Mouse (Mus musculus): ENCODE results near the gene Asb6.

DNA sequence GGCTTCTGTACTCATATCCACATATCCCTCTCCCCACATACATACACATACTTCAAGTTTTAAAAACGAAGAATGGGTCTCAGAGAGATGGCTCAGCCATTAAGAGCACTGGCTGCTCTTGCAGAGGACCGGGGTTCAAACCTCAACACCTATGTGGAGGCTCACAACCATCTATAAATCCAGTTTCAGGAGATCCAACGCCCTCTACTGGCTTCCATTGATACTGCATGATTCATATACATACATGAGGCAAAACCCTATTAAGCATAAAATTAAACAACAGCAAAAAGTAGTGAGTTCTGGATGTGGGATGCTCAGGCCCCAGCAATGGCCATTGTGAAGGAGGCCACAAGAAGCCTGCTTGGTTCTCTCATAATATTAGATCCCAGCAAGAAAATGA, 54.2 kb downstream of the Asb6 start:
- TF ChIP-seq CTCF (IDR thresholded peaks at IDR 0.05) = peak; percentile 47
- TF ChIP-seq EP300 (IDR thresholded peaks at IDR 0.05) = no peak

Data from lung, postnatal 0 days (tissue).